9 mouse cellular contexts compared by ENCODE assay signal in genomic region chr13:4001687-4002086, GRCm38 (mm10). TPM values are rescaled to one million over a fixed set of nuclear protein-coding genes. Genes with fewer than 3 reads are reported as not detected.
A peak's percentile ranks its signal among the peaks of the same experiment; 100 is the strongest.
DNase-seq lines count a peak whose midpoint lies in the region; ATAC-seq and TF ChIP-seq lines count a peak whose summit lies in the region.
"Had no signal": no experiment of that assay in that cellular context is flagged by ENCODE, and none has a peak within 500 bp of the region (broad histone marks: within the 10 kb centered on the region; RNA-seq: fewer than 3 reads in every experiment).

No protein-coding gene starts in this region.

- H3K4me1 ChIP-seq in E14TG2a.4 (replicated peaks; ENCODE audit: low read depth, low read length) = no peaks in the 10 kb centered on the region
- no peaks in the 10 kb centered on the region for H3K4me1 ChIP-seq in cortical plate, adult 2 months (ENCODE audit: control insufficient read depth, insufficient read depth, low read length)
- no peaks in the 10 kb centered on the region for H3K4me1 ChIP-seq in liver, postnatal 0 days (ENCODE audit: insufficient read depth)
- H3K4me1 ChIP-seq: limb, embryonic 13.5 days had no signal

- no peak overlapping the region for H3K4me3 ChIP-seq in E14TG2a.4 (replicated peaks; ENCODE audit: low read length)
- H3K4me3 ChIP-seq in cortical plate, adult 2 months (ENCODE audit: insufficient read depth, low read length) = no peak overlapping the region
- no peak overlapping the region for H3K4me3 ChIP-seq in liver, postnatal 0 days (ENCODE audit: low read depth, low read length)
- H3K4me3 ChIP-seq: limb, embryonic 13.5 days had no signal

- DNase-seq in adrenal gland, adult 18-20 months (ENCODE audit: low spot score in 2 of 2) = peak; percentile 58 to 79
- peak; percentile 5 for DNase-seq in gastrocnemius, postnatal 25 days
- peak; percentile 68 to 87 for DNase-seq in kidney, postnatal 25 days
- DNase-seq in liver, postnatal 0 days = peak; percentile 71
- peak; percentile 23 for DNase-seq in retina, adult 2 months (ENCODE audit: low read depth, low spot score)
- DNase-seq in urinary bladder, postnatal 14 days (ENCODE audit: low spot score) = peak; percentile 81

- H3K9ac ChIP-seq in liver, postnatal 0 days (replicated peaks) = no peak overlapping the region
- H3K9ac ChIP-seq: limb, embryonic 13.5 days had no signal

- 6% methylated on average over 3 of the region's 3 CpGs for WGBS in liver, postnatal 0 days (ENCODE audit: insufficient replicate concordance)

- no peaks in the 10 kb centered on the region for H3K36me3 ChIP-seq in E14TG2a.4 (ENCODE audit: insufficient read depth, low read length)
- no peaks in the 10 kb centered on the region for H3K36me3 ChIP-seq in liver, postnatal 0 days (replicated peaks; ENCODE audit: insufficient read depth, low read length)
- H3K36me3 ChIP-seq: limb, embryonic 13.5 days had no signal

- no peak overlapping the region for H3K4me2 ChIP-seq in liver, postnatal 0 days (ENCODE audit: low read depth, low read length)
- H3K4me2 ChIP-seq: limb, embryonic 13.5 days had no signal

- ATAC-seq in liver, postnatal 0 days = 0 out of 2 replicates have a peak, but pooled peaks have one; percentile 23

- peak; percentile 62 for TF ChIP-seq CTCF in E14TG2a.4 (conservative IDR thresholded peaks at IDR 0.05; ENCODE audit: low read length)
- peak; percentile 61 for TF ChIP-seq CTCF in cortical plate, adult 2 months (IDR thresholded peaks at IDR 0.05; ENCODE audit: extremely low read depth, insufficient read depth, low read length)
- peak; percentile 82 for TF ChIP-seq CTCF in liver, postnatal 0 days (IDR thresholded peaks at IDR 0.05; ENCODE audit: low read depth)

- TF ChIP-seq EP300 in liver, postnatal 0 days (IDR thresholded peaks at IDR 0.05; ENCODE audit: low read depth) = no peak

- no peaks in the 10 kb centered on the region for H3K27me3 ChIP-seq in E14TG2a.4 (ENCODE audit: insufficient read depth, low read length)
- H3K27me3 ChIP-seq in liver, postnatal 0 days (ENCODE audit: insufficient read depth, low read length) = no peaks in the 10 kb centered on the region
- H3K27me3 ChIP-seq: limb, embryonic 13.5 days had no signal

- no peak overlapping the region for H3K27ac ChIP-seq in cortical plate, adult 2 months (ENCODE audit: insufficient read depth, low read length)
- H3K27ac ChIP-seq in liver, postnatal 0 days (ENCODE audit: low read depth) = no peak overlapping the region
- H3K27ac ChIP-seq: limb, embryonic 13.5 days had no signal

- no peaks in the 10 kb centered on the region for H3K9me3 ChIP-seq in E14TG2a.4 (ENCODE audit: low read length)
- no peaks in the 10 kb centered on the region for H3K9me3 ChIP-seq in liver, postnatal 0 days (ENCODE audit: low read length)
- H3K9me3 ChIP-seq: limb, embryonic 13.5 days had no signal

- TF ChIP-seq POLR2A in cortical plate, adult 2 months (IDR thresholded peaks at IDR 0.05; ENCODE audit: extremely low read depth, insufficient read depth, low read length) = no peak

RNA-seq across cellular contexts. Expression of gene Akr1c14, which starts 47.1 kb away (rescaled TPM):
- total RNA-seq in adrenal gland, adult 18-20 months (2021) = 1 to 10 TPM; 1.9 to 2.4 TPM
- 1.7 and 2.6 TPM in 2 replicates for polyA plus RNA-seq in cortical plate, adult 2 months (2012; rRNA removed)
- total RNA-seq in gastrocnemius, postnatal 25 days (2021) = 1 to 10 TPM; 1.6 to 1.7 TPM
- 35.1 and 41.2 TPM in 2 replicates for polyA plus RNA-seq in liver, postnatal 0 days (2015; fragmentation: Nextera tagmentation; extraction: Ambion mirVana)

RNA-seq across cellular contexts. Expression of gene Ucn3, which starts 56.5 kb away (rescaled TPM):
- not detected for total RNA-seq in adrenal gland, adult 18-20 months (2021)
- not detected in 2 replicates for polyA plus RNA-seq in cortical plate, adult 2 months (2012; rRNA removed)
- total RNA-seq in gastrocnemius, postnatal 25 days (2021) = not detected
- polyA plus RNA-seq in liver, postnatal 0 days (2015; fragmentation: Nextera tagmentation; extraction: Ambion mirVana) = not detected in 2 replicates

Comparison
In these comparisons a context has a peak if more than half of its experiments do, and no peak if none do; other contexts are left out.
1. DNase-seq: peak in every context shown above with its lines; median percentile 81 in urinary bladder, postnatal 14 days; 78 in kidney, postnatal 25 days; 71 in liver, postnatal 0 days; 68 in adrenal gland, adult 18-20 months; 23 in retina, adult 2 months; 5 in gastrocnemius, postnatal 25 days.